Mouse (Mus musculus): ENCODE results near the gene Sbno2.

DNA sequence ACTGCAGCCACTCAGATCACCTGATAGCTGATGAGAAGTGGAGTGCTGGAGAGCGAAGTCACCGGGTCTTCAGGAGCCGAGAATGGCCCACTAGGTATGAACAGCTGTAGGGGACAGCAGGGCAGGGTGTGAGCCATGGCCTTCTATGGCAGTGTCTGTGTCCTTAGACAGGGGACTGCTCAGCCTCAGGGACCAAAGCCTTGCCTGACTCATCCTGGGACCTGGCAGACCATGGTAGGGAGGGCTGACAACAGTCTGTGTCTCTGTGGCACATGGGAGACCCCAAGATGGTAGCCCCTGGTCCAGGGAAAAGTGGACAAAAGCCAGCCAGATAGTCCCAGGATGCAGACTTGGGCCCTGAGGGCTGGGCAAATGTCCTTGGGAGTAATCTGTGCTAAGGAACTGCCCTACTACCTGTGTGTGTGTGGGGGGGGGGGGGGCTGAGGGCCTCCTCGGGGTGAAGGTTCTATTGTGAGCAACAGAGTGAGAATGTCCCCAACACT, 35.4 kb downstream of the Sbno2 start:
- no peak for TF ChIP-seq POLR2A (IDR thresholded peaks at IDR 0.05; ENCODE audit: insufficient read depth, low read length)
- no peak for TF ChIP-seq CTCF (IDR thresholded peaks at IDR 0.05; ENCODE audit: low read depth, low read length)
- TF ChIP-seq EP300 (IDR thresholded peaks at IDR 0.05; ENCODE audit: insufficient read depth, low read depth, low read length), result no peak
